Mouse (Mus musculus): ENCODE results near the gene Acy3.

DNA sequence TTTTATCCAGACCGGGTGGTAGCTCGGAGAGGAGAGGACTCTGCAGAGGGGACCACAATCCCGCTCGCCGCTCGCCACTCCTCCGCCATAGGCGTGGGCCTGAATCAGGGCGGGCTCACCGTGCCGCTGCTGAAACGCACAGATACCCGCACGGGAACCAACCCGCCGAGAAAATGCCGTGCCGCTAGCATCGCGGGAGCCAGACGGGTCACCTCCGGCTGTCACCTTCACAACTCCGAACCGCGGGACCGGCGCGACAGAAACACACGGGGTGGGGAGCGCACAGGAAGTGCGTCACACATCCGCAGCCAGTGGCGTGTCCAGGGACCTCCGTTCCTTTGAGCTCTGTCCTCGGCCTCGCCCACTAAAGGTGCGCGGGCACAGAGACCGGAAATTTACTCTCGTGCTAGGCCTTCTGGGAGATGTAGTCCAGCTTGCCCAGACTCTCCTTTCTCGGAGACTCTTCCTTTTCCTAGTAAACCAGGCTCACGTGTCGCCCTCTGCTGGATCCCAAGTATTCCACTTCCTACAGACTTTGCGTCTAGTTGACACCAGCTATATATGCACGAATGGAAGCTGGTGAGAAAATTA is 26.2 kb downstream of the Acy3 start, which contains the start of gene Ndufv1:
- TF ChIP-seq CEBPB (IDR thresholded peaks at IDR 0.05; ENCODE audit: insufficient read depth, poor library complexity, severe bottlenecking) (no peak), POLR2A (IDR thresholded peaks at IDR 0.05; ENCODE audit: insufficient read length, low read depth) (peak; percentile 90), USF1 (IDR thresholded peaks at IDR 0.05; ENCODE audit: low read depth) (no peak)

Data from myocyte (in vitro differentiated cells).